Mouse (Mus musculus): Measurements from ENCODE around the gene Il12rb2.

The Il12rb2 gene

DNA sequence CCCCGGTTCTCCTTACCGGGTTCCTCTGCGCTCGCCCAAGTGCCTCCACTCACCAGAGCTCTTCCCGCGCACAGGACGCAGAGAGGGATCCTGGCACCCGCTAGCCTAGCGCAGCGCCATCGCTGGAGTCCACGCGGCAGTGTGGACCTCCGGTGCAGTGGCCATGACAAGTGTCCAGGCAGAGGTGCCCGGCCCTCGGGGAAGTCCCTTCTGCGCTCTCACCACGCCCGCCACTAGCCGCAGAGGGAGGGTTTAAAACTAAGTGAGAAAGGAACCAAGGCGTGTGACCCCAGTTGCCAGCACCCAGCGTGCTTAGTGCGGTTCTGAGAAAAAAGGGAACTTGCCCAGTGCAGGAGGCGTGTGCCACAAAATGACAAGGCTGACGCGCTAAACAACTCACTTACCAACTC, at the start of gene Il12rb2:
Il12rb2 (minus strand) TSS at position 207 of the 410 bp plus-strand sequence.
- peak; percentile 22 to 33 for DNase-seq

DNA sequence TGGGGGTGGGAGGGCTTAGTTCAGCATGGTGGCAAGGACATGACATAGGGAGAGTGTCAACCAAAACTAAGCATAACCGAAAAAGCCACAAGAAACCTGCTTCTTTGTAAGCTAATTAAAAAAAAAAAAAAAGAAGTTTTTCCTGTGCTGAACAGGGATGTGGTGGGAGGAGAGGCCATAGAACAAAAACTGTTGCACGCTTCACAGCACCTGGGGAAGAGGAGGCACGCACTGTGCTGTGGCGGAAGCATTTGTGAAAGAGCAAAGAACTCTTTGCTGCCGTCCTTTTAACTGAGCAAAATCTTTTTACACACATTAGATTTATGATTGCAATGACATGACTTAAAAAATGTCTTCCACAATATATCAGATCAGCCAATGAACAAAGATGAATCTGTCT, 45.8 kb upstream of the Il12rb2 start:
- DNase-seq, result no peak

DNA sequence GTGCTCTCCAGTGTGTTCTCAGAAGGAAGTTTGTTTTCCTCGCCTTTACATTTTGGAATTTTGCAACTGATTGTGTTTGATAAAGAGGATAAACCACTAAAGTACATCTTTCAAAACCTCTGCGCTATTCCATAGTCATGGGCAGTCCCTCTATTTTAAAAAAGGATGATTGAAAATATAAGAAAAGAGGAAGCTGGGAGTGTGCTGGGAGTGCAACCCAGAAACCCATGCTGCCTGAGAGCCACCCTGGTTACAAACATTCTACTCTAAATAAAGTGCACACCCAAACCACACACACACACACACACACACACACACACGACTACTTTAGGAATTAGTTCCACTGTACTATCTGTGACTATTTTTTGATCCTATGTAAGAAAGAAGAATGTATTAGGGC, 40.6 kb upstream of the Il12rb2 start:
- DNase-seq, result no peak

DNA sequence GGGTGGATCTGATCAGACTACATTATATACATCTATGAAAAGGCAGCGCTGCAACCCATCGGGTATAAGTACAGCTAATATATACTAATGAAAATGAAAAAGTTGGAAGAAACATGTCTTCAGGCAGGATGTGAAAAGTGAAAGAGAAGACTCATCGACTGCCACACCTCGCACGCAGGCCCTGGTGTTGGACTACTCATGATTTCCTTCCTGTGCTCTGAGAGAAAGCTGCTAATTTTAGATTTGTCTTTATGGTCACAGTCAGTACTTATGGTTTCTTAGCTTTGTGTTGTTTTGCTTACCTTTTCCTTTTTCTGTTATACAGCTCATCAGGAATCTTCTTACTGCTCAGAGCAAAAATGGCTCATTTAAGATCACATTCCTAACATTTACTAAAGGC, 39.3 kb upstream of the Il12rb2 start:
- no peak for DNase-seq

DNA sequence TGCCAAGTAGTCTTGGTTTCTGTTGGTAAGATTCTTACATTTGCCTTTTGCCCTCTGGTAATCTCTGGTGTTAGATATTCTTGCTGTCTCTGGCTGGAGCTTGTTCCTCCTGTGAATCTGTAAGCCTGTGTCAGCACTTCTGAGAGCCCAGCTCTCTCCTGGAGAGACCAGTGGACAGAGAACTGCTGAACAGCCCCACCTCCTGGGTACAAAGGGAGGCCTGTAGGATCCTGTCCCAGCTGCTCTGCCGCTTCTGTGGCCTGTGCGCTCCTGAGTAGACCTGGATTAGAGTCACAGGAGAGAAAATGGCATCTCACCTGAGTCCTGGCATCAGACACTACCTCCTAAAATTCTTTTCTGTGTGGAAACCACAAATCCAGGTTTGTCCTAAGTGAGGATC, 37.4 kb upstream of the Il12rb2 start:
- no peak for DNase-seq

DNA sequence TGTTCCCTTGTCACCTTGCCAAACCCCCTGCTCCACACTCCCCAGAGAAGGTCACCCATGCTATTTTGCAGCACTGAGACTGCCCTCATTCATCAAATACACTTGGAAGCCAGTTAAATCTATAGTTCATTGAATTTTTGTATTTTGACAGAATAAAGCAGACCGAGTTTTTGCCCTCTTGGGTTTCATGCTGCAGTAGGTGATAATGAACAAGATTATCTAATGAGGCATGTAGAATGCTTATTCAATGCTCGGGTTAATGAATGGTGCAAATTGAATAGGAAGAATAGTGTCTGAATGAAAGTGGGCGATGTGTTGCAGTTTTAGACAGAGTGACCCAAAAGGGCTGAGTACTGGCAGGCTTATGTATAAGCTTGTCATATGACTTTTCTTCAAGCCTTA, 29.3 kb upstream of the Il12rb2 start:
- no peak for DNase-seq

DNA sequence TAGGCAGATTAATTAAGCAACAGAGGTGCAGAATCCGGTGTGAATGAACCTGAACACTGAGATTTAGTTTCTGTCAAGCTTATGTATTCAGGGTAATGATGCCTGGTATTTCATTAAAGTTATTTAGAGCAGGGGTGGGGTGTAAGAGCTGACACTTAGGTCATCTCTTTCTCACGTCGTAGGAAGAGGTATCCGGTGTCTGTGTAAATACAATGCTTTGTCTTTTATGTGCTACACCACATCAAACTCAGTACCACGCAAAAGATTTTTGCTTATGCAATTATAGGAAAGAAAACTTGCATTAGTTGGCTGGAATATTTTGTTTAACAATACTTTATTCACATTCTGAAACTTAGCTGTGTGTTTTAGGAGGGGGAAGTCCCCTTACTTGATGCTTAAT, 23.6 kb upstream of the Il12rb2 start:
- DNase-seq, result no peak

DNA sequence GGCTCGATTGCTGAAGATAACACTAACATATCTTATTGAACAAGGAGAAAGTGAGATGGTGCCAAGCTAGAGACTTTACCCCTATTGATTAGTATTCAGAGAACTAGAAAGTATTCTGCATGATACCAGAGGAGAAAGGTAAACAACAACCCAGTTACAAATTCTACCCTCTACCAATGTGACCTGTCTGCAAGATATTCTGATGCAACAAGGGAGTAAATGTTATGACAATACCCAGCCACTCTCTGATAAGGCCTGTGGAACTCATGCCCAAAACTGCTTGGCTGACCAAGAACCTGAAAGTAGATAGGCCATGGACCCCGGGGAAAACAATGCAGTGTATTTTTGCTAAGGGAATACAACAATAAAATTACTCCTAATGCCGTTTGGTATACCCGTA, 10.2 kb downstream of the Il12rb2 start:
- no peak for DNase-seq

DNA sequence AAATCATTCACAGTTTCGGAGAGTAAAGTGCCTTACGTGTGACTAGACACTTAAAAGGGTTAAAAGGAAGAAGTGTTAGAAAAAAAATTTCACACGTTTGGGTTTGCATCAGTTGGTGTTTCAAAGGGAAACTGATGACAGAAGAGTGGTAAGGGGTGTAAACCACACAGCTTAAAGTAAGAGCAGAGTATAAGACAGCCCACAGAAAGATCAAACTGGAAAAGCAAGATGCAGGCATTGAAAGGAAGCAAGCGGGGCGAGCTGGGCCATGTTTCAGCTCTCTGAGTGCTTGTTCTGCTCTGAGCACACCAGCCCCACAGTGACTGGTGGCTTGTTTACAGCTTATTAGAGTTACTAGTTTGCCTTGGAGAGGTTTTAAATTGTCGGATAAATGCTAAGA, 27.9 kb downstream of the Il12rb2 start:
- no peak for DNase-seq

DNA sequence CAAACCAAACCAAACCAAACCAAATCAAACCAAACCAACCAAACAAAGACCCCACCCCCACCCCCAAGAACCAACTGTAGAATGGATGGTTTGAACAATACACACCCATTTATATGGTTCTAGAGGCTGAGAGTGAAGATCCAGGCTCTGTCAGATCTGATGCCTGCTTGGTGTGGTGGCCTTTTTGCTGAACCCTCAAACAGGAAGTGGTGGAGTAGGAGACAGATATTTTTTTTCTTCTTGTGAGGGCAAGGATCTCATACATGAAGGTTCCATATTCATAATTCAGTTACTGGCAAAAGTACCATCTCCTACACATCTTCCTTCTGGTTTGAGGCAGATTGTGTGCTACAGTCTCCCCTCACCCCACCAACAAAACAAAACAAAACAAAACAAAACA, 36.5 kb downstream of the Il12rb2 start:
- no peak for DNase-seq

DNA sequence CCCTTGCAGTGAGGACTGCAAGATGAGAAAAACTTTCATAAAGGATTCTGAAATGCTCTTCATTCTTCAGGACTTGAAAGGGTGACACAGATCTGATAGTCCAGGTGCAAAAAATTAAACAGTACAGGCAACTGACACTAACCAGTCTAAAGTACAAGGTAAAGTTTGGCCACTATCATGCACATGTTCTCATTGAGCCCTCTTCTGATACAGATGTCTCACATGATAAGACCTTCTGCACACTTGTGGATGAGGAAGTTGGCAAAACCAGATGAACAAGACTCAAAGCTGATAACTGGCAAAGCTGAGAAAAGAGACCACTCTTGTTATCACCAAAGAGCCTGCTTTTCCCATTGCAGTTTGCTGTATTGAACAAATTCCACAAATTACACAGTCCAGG, 38.0 kb downstream of the Il12rb2 start:
- no peak for DNase-seq

DNA sequence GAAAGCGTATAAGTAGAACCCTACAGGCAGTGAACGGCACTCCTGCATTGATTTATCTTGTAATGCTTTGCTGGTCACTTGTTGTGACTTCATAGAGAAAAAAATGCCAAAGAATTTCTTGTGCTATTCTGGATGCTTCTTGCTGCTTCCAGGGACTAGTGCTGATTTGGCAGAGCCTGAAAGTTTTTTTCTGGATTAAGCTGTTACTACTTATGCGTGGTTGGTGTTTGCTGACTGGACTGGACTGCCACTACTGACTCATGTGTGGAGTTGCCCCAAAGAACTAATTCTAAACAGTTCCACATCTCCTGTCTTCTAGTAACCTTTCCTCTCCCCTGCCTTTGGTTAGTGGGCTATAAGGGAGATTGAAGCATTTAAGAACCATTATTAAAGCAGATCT, 52.2 kb downstream of the Il12rb2 start:
- no peak for DNase-seq

DNA sequence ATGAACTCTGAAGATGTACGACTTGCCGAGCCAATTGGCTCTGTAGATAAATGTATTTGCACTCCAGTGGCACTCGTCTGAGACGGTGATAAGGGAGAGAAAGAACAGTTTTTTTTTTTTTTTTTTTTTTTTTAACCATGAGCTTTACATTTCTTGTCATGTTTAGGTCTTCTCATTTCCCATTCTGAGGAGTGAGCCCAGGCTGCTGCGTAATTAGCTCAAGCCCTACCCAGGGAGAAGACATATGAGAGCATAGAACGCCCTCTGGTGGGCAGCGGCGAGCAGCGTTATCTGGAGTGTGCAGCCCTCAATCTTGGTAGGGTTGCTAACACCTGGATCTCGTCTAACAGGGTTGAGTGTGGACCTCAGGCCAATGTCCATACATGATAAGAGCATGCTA, 57.5 kb downstream of the Il12rb2 start:
- DNase-seq, result peak; percentile 34 to 37

DNA sequence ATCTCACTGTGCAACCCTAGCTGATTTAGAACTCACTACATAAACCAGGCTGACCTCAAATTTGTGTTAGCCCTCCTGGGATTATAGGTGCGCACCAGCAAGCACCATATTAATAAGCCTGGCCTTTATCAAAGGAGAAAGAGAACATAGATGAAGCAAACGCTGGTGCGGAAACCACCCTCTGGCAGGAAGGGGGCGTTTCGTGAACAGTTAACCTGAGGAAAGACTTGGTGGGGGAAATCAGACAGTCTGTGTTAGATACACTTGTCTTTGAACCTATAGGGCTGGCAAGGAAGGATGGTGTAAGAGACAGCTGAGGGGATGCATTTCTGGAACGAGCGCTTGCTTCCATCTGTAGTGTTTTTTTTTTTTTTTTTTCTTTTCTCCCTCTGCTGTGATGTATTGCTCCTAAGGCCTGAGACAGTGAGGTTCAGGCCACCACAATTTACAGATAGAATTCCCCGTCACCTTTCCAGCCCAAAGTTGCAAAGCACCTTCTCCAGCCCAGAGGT, 58.1 kb downstream of the Il12rb2 start:
- no peak for DNase-seq

DNA sequence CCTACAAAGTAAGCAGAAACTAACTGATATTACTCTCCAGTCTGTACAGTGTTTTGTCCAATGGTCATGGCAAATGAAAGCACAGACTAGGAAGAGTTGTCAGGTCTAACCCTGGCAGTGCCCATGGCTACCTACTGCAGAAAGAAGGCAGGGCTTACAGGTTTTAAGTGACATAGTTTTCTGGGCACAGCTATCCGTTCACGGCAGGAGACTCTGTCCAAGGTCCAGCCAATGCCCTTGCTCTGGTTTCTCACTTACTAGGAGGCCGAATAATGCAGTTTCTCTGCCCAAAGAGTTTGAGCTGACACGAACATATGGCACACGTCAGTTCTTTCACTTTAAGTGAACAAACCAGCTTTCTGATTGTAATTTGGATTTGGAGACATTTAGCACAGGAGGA, 58.9 kb downstream of the Il12rb2 start:
- DNase-seq, result no peak

DNA sequence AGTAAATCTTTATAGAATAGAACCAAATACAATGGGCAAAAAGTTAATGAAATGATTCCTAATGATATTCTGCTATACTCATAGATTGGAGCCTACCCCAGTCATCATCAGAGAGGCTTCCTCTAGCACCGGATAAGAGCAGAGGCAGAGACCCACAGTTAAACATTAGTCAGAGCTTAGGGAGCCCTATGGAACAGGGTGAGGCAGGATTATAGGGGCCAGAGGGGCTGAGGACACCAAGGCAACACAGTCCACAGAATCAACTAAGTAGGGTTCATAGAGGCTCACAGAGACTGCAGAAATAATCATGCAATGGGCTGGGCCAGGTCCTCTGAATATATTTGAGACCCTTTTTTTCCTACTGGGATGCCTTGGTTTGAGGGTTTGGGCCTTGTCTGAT, 61.3 kb downstream of the Il12rb2 start:
- DNase-seq, result no peak

DNA sequence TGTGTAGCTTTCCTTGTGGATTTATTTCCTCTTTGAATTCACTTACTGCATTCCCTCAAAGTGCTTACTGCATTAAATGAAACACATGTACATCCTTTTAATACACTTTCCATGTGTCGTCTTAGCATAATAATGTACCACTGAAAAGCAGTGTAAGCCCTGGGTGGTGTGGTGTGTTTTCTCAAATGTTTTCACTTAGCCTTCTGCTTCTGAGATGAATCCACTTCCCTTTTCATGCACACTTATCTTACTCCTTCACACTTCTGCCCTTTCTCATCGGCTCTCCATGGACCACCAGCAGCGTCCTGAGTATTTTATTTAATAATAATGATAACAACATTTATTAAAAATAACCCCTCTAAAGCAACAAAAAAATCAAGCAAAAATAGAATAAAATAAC, 66.2 kb downstream of the Il12rb2 start:
- DNase-seq, result no peak

DNA sequence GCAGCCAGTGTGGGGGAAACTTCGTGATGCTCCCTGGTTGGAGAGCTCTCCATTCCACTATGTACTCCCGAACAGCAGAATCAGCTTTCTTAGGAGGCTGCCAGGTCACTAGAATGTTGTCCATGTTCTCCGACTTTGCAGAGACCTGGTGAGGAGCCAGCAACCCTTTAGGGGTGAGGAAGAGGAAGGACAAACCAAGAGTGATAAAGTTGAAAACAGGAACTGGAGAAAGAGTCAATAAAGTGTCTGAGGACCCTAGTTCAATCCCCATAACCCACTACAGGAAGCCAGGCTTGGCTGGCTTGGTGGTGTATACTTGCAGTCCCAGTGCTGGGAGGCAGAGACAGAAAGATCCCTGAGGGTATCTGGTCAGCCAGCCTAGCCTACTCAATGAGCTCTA, 67.0 kb downstream of the Il12rb2 start:
- DNase-seq, result no peak

DNA sequence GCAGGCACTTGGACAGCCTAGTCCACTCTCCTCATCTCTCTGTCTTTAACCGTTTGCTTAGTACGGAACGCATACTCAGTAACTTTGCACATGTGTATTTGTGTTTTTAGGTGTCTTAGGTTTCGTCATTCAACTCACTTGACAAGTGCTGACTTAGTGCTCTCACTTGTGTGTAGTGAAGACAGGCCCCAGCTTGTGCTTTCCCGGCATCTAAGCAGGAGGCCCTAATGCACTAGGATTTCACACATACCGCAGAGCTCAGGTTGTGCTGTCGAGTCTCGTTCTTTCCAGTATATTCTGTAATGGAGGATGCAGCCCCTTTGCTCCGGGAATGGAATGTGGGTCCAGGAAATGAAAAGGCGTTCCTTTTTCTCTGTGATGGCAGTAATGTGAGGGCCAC, 72.8 kb downstream of the Il12rb2 start:
- DNase-seq, result no peak

DNA sequence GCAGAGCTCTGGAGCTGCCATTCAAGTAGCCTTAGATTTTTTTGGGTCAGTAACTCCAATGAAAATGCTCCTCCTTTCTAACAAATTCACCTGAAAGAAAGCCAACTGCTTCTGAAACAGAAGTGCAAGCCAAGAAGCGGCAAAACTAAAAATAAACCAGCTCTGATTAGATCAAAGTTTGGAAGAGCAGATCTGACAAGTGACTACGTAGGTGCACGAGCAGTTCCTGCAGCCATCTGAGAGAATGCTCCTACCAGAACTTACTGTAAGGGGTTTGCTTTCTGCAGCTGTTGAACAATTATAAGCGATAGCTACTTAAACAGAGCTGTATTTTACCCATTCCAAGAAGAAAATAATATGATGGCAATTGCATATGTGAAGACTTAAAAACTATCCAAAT, 73.5 kb downstream of the Il12rb2 start:
- no peak for DNase-seq

DNA sequence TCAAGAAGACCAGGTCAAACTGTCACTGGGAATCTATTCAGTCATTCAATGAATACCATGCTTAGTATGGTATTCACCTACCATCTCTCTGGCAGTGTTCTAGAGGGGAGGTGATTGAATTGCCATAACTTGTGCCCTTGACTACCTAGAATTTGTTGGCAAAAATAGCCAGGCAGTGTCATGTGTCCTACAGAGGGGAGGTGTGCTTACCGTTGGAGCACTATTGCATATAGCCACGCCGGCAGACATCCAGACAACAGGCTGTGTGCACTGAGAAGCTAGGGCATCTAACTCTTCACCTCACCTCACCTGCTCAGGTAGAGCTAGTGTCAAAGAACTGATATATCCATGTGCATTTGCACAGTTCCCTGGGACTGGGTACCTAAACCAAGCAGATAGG, 74.8 kb downstream of the Il12rb2 start:
- DNase-seq, result no peak

DNA sequence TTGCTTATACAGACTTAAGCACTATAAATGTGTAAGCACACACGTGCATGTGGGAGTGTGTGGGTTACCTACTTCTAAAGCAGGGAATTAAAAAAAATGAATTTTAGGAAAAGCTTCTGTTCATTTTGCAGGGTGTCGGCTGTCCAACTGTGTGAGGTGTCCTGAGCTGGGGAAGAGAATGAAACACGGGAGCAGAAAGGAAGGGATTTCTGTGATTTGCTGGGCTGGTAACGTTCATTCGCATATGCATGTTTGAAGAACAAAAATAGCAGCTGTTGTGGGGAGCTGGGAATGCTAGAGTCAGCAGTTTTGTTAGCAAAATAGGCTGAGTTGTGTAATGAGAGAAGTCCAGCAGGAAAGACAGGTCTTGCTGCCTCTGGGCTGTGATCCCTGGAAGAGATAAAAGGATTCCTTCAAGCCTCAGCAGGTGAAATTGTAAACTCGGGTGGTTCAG, 75.3 kb downstream of the Il12rb2 start:
- DNase-seq, result no peak

DNA sequence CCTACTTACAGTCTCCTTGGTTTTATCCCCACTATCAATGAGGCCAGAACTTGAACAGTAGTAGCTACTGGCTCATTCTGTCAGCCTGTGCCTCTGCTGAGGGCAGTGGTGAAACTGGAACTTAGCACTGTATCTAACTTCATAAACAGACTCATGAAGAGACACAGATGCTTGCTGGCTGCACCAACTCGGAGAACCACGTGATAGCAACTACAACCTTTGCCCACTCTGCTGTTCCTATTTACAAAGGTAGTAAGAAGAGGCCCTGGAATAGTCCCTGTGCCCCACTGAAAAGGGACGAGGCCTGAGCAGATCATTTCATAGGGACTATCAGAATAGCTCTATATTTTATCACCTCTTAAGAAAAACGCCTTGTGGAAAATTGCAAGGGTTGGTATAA, 75.7 kb downstream of the Il12rb2 start:
- no peak for DNase-seq

DNA sequence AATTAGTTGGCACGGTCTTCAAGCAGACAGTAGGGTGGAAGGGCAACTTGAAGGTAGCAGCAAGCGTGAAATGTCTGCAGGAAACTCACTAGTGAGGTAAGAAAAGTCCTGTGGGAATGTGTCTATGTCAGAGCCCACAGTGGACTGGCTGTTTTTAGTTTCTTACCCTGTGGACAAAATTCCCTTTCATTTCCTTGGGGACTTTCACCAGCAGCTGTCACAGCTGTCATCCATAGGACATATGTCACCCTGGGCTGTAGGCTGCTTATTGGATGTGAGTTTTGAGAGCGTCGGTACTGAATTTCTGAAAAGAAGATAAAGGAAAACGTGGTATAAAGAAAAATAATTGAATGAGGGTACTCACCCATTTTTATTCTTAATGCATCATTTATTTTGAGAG, 77.2 kb downstream of the Il12rb2 start:
- DNase-seq, result no peak

DNA sequence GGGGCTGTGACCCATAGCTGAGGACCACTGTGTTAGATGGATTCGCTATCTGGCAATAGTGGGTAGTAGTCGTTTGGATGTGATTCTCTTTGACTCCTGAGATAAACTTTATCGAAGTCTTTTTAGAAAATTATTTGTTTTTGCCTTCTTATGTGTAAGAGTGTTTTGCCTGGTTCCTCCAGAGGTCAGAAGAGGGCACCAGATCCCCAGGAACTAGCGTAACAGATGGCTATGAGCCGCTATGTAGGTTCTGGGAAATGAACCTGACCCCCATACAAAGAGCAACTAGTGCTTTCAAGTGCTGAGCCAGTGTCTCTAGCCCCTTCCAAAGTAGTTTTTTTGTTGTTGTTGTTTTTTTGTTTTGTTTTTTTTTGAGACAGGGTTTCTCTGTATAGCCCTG, 79.9 kb downstream of the Il12rb2 start:
- peak; percentile 8 to 9 for DNase-seq

DNA sequence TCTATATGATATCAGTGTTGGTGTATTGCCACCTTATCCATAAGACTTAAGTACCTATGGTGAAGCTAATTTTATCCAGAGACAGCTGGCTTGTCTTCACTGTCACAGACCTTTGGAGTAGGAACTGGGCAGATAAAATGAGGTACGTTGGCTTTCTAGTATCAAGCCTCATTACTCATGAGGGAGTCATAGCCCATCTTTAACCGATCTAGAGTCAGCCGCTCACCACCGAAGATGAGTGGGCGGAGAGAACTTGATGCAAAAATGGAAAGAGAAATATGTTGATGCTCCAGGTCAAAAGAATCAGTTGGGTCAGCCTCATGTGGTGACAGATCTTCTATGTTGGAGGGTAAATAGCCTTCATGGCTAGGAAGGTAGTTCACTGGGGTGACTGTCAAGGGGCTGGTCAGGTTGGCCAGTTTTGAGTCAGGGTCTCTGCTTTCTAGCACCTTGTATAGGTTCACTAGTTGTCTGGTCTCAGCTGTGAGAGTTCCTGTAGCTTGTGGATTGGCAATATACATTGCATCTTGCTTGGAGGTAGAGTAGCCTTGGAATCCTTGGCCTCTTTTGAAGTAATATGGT, 83.9 kb downstream of the Il12rb2 start:
- DNase-seq, result no peak

All from B cell, adult 2 months (primary cell).